Mouse (Mus musculus): ENCODE measurements around the gene Bag6.

GRCm38 (mm10) chr17:35094475-35095365 is 40.3 kb upstream of the Bag6 start:
- TF ChIP-seq CTCF (IDR thresholded peaks at IDR 0.05; ENCODE audit: borderline replicate concordance, control insufficient read depth, extremely low read depth, insufficient read depth, low read length, poor library complexity) (no peak), POLR2A (IDR thresholded peaks at IDR 0.05; ENCODE audit: control insufficient read depth, extremely low read depth, insufficient read depth, low read length, poor library complexity) (no peak)

Measured in thymus, adult 2 months (tissue).